Mouse (Mus musculus) urinary bladder, postnatal 36 days (tissue): ENCODE data around the gene Arhgap21.
"Not testable (repeated sequence)": the region's sequence is repeated elsewhere in the genome, so short reads cannot be mapped to it uniquely, and the experiment has no call there.

Experiments
- DNase-seq, 2 experiments: peaks; one replicate each; pipeline ENCODE4 v3.0.0; 2022; ENCODE audit warnings: low spot score in 2 of 2, mixed read lengths in 1 of 2

The Arhgap21 gene

GRCm38 (mm10) chr2:20941105-20941504, 27.6 kb downstream of the Arhgap21 start:
- no peak for DNase-seq

DNA sequence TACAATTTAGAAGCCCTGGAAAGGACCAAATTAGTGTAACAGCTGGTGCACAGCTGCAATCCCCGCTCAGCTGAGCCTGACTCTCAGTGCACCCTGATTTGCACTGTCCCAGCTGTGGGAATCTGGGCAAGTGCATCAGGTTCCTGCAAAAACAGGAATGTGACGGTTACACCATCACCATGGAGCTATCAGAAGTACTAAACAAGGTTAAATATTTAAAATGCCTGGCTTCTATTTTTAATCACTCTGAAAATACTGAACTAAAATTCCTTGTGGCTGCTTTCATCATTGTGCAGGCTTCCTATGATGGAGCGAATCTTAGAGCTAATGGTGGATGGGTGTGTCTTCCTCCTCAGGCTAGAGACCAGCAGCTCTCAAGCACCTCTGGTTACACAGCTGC, 29.3 kb downstream of the Arhgap21 start:
- no peak for DNase-seq

DNA sequence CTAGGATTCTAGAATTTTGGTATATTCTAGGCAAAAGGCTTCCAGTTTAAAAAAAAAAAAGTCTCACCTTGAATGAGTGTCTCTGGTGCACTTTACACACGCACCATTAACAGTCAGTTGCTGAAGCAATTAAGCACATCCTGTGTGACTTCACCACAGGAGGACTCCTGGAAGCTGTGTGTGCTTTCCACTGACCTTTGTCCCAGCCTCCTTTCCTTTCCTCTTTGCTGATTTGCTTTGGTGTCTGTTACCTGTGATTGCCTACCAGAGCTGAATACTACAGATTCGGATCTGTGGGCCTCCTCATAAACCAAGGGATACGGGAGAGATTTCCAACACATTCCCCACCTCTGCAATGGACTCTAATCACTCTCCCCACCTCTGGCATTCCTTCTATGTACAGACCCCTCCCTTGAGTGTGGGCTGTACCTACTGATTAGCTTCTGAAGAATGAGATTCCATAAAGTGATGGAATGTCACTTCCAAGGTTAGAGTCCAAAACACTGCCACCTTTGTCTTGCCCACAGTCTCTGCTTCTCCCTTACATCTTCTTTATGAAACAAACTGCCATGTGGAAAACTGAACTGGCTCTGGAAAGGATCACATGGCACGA, 32.0 kb downstream of the Arhgap21 start:
- DNase-seq: no peak

GRCm38 (mm10) chr2:20934406-20934805, 34.3 kb downstream of the Arhgap21 start:
- DNase-seq: no peak

DNA sequence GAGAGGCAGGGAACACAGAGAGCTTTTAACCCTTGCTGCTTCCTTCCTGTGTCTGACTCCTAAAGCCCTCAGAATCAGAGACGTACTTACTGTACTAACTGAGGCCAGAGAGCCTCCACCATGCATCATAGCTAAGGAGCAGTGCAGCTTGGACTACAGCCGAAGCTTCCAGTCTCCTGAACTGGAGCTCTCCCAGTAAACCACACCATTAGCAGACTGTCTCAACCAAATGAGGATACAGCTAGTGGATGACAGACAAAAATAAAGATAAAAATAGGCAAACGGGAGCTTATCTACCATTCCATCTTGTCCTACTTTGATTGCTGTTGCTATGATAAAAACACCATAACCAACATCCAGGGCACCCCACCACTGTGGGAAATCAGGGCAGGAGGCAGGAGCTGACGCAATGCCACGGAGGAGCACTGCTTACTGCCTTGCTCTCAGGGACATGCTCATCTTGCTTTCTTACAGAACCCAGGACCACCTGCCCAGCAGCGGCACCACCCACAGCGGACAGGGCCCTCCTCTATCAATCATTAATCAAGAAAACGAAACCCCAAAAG, 35.9 kb downstream of the Arhgap21 start:
- no peak for DNase-seq

- DNase-seq: not testable (repeated sequence)
Measured at GRCm38 (mm10) chr2:20931761-20932160, 36.9 kb downstream of the Arhgap21 start.

DNA sequence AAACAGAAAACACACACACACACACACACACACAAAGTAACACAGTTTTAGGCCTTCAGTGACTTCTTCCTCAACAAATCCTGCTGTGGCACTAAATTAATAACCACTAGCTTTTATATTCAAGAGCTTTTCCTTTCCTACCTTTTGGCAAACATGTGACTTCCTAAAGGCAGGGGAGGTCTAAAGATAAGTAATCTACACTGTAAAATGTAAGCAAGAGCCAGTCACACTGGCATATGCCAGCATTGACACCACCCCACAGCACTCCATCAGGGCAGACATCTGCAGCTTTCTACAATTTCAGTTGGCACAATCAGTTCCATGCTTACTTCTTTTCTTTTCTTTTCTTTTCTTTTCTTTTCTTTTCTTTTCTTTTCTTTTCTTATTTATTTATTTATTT, 40.2 kb downstream of the Arhgap21 start:
- no peak for DNase-seq

- no peak for DNase-seq
Measured at GRCm38 (mm10) chr2:20924938-20925337, 43.7 kb downstream of the Arhgap21 start.

- no peak for DNase-seq
Measured at GRCm38 (mm10) chr2:20922366-20922765, 46.3 kb downstream of the Arhgap21 start.

DNA sequence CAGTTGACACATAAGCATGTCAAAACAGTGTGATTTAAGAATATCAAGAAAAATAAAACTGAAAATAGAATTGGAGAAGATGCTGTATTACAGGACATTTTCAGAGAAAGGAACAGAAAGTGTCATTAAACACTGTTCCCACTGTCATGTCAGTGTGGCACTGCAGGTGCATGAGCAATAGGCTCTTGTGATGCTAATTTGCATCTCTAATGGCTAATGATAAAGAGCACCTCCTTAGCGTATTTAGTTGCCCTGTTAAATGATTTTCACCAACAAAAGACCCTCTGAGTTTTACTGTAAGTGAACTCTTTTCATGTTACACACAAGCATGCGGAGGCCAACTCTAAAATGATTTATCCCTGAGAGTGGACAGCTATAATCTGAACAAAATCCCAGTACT, 47.1 kb downstream of the Arhgap21 start:
- DNase-seq: no peak

DNA sequence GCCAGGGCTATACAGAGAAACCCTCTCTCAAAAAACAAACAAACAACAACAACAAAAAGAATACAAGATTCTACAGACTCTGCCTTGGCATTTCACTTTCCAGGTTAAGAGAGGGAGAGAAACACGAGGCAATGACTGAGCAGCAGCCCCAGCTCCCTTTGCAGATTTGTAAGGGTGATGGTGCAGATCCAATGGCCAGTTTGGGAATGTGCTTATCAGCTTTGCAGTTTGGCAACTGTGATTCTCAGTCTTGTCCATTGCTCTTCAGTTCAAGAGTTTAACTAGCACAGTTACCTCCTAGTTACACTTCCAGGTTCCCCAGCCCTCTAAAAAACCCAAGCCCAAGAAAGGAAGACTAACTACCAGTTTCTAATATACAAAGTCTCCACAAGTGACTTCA, 47.7 kb downstream of the Arhgap21 start:
- no peak for DNase-seq

DNA sequence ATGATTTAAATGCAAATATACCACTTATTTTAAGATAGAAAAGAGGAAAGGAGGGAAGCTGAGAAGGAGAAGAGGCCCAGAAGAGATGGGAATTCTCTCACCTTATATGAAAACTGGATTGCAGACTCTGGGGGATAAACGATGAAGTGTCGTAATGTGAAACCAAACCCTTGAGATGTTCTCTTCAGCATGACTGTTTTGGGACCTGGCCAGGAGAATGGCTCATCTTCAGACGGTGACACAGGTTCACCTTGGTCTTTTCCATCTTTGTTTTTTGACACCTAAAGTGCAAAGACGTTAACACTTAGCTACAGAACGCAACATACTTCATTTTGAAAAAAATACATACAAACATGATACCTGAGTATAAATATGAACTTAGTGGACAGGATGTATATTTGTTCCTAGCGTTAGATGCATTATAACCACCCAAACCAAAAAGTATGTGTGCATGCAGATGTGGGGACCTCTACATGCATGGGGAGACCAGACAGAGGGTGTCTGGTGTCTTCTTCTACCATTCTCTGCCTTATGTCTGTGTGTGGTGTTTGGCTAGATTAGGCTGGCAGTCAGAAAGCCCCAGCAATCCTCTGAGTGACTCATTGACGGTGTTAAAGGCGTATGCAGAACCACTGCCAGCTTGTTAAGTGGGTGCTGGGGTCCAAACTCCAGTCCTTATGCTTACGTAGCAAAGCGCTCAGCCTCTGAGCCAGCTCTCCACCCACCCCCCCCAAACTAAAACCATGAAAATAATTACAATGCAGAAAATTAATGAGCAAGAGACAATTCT, 54.0 kb downstream of the Arhgap21 start:
- no peak for DNase-seq

- no peak for DNase-seq
Measured at GRCm38 (mm10) chr2:20913019-20913415, 55.7 kb downstream of the Arhgap21 start.

GRCm38 (mm10) chr2:20912348-20913018, 56.2 kb downstream of the Arhgap21 start:
- DNase-seq: no peak

DNA sequence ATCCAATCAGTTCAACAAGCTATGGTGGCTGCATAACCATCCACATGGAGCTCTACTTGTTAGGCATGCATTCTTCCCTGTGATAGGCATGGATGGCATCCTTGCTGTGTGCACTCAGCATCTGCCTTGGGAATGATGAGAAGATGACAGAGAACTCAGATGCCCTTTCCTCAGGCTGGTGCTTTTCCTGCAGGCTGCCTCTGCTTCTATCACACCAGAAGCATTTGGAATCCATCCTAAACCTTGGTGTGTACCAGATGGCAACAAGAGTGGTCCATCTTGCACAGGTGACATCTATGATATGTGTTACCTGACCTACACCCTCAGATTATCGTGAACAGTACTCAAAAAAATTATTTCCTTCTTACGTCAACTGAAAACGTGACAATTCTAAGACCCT, 58.2 kb downstream of the Arhgap21 start:
- DNase-seq: no peak

- no peak for DNase-seq
Measured at GRCm38 (mm10) chr2:20909404-20909803, 59.3 kb downstream of the Arhgap21 start.

GRCm38 (mm10) chr2:20907291-20907690, 61.4 kb downstream of the Arhgap21 start:
- DNase-seq: no peak

GRCm38 (mm10) chr2:20905411-20905810, 63.3 kb downstream of the Arhgap21 start:
- DNase-seq: no peak

DNA sequence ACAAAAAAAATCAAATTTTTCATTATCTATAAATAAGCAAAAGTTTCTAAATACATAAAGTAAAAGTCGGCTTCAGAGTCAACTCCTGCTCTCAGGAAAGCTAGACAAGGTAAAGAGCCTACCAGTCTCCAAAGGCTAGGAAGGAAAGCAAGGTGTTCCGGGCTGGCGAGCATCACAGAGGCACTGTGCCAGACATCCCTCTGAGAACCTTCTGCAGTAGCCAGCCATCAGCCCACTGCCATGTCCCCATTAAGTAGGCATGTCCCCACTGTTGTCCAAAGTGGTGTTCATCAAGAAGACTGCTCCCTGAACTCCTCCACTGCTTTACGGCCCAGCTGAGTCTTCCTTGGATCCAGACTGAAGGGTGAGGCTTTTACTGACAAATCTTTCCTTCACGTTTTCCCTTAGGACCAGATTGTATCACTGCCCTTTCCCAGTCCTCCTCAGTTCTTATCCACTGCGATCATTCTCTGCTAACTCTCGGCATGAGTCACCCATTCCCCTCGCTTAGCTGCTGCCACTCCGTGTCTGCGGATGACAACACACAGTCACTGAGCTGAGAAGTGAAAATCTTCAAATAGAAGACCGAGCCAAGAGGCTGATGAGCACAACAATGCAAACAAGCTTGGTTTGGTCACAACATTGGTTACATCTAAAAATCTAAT, 65.6 kb downstream of the Arhgap21 start:
- no peak for DNase-seq

DNA sequence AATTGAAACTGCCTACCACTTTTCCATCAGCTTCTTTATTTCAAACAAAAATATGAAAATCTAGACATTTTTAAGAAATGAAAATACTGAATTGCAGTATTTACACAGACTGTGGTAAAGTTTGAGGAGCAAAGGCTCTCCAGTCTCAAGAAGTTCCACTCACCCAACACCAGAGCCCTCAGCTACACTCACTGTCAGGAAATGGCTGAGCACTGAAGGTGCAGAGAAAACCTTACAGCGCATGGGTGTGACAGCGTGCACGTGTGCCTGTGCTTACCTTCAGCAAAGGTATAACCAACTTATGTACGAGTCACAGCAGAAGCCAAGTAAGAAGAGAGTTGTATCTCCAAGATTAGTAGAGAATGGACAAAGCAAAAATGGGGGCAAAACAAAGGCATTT, 66.8 kb downstream of the Arhgap21 start:
- no peak for DNase-seq

- DNase-seq: no peak
Measured at GRCm38 (mm10) chr2:20899301-20899700, 69.4 kb downstream of the Arhgap21 start.

GRCm38 (mm10) chr2:20898684-20899083, 70.0 kb downstream of the Arhgap21 start:
- DNase-seq: peak; percentile 66 to 77
